Mouse (Mus musculus) spleen, adult 2 months (tissue): Measurements from ENCODE around the gene Olfr1278.

Source experiments
- CTCF ChIP-seq: fragments of 200-500 bp; IDR thresholded peaks from 2 replicates; pipeline ENCODE4 v1.5.1; 2011; ENCODE audit warnings: mild to moderate bottlenecking, inconsistent platforms; ENCODE audit not compliant: insufficient read depth, insufficient read length, insufficient replicate concordance; ENCODE audit errors: extremely low read depth
- POLR2A ChIP-seq: fragments of 200-500 bp; IDR thresholded peaks from 2 replicates; pipeline ENCODE4 v1.6.1; 2011; ENCODE audit warnings: low read depth, low read length, inconsistent platforms

GRCm38 (mm10) chr2:111298541-111298940, 8.6 kb downstream of the Olfr1278 start:
- no peak for TF ChIP-seq POLR2A
- TF ChIP-seq CTCF = no peak
